Mouse (Mus musculus): ENCODE results near the gene B3gnt2. TPM values are rescaled to one million over a fixed set of nuclear protein-coding genes. Genes with fewer than 3 reads are reported as not detected.
"Not testable (repeated sequence)": the region's sequence is repeated elsewhere in the genome, so short reads cannot be mapped to it uniquely, and the experiment has no call there.

Gene B3gnt2
- total RNA-seq, 2 experiments from 2014 or later = 8.1 to 16.0 TPM

DNA sequence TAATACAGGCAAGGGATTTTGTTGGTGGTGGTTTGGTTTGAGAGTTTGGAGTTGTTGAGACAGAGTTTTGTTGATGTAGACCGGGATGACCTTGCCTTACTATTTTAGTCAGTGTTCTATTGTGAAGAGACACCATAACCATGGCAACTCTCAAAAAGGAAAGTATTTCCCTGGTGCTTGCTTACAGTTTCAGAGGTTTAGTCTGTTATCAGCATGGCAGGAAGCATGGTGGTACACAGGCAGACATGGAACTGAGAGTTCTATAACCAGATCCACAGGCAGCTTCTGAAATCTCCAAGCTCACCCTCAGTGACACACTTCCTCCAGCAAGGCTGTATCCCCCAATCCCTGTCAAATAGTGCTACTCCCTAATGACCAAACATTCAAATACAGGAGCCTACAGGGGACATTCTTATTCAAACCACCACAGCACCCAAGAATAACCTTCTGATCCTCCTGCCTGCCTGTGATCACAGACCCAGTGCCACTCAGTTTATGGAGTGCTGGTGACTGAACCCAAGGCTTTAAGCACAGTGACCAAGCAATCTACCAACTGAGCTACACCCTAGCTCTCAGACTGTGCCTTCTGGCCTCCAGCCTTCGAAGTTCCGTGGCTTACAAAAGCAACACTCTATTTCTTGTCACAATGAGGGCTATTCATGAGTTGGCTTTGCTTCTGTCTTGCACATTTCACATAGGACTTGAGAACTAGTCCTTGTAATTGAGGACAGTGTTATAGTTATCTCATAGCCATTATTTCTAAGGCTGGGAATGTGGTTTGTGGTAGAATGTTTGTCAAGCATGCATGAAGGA is 104.4 kb downstream of the B3gnt2 start:
- DNase-seq (ENCODE audit: extremely low spot score in 1 of 2, low spot score in 2 of 2) = no peak
- intact Hi-C loops (cut with DNase I) = no loop called here

DNA sequence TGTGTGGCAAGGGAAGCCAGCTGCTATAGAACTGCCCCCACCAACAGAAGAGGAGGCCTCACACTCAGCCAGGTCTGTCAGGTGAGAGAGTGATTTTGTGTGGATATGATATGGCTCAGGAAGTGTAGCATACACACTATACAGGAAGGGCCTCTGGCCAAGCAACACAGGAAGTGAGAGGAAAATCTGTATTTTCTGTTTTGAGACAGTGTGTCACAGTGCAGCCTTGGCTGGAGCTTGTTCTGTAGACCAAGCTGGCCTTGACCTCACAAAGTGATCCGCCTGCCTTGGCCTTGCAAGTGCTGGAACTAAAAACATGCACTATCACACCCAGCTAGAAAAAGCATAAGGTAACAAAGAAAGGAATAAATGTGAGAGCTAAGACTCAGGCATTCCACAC is 105.6 kb downstream of the B3gnt2 start:
- no peak for DNase-seq (ENCODE audit: extremely low spot score in 1 of 2, low spot score in 2 of 2)
- intact Hi-C loops (cut with DNase I) = no loop called here

DNA sequence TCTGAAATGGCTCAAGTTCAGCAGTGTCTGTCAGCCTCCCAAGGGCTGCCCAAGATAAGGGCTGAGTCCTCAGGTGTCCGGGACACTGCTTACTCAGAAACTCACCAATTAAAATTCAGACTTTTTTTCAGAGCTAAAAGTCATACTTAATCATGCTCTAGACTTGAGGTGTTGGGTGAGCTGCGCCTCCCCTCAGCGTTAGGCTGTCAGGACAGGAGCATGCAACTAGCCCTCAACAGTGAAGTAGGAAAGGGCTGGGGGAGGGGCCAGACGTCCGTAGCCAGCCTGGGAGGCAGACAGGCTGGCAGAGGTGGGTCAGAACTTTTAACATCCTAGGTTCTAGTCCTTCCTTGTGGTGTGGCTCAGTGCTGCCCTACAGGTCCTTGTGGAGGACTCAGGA is 108.2 kb downstream of the B3gnt2 start:
- intact Hi-C loops (cut with DNase I) = no loop called here
- DNase-seq (ENCODE audit: extremely low spot score in 1 of 2, low spot score in 2 of 2) = no peak

DNA sequence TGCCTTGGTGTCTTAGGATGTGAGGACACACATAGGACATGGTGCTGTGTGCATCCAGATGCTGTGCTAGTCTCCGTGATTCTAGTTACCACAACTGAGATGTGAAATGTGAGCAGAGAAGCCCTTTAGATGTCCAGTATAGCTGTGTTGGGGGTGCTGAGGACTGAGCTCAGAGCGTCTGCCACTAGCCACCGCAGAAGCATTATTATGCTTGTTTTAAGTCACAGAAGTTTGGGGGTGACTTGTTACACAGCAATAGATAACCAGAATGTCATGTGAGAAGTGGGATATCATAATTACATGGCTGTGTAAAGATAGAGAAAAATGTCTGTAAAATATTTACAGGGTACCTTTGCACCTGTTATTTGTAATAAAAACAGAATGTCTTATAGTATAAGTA is 109.2 kb downstream of the B3gnt2 start:
- intact Hi-C loops (cut with DNase I) = no loop called here

DNA sequence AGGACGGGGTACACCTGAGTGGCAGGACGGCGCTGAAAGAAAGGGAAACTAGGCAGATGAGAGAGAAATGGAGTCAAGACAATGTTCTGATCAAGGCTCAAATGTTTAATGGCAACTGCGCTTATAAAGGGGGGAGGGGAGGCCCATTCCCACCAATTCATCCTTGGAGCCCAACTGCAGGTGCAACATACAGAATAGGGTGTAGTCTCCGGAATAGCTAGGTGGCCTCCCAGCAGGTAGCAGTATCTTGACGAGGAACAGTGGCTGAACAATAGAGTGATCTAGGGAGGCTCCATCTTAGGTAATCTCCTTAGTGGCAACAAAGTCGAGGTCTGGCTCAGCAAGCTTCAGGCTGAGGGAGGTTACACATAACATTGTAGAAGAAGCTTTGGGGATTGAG is 113.4 kb downstream of the B3gnt2 start:
- no peak for DNase-seq (ENCODE audit: extremely low spot score in 1 of 2, low spot score in 2 of 2)
- intact Hi-C loops (cut with DNase I) = no loop called here

More for the DNA sequence above, 109.2 kb downstream of the B3gnt2 start:
- no peak for DNase-seq (ENCODE audit: extremely low spot score in 1 of 2, low spot score in 2 of 2)

DNA sequence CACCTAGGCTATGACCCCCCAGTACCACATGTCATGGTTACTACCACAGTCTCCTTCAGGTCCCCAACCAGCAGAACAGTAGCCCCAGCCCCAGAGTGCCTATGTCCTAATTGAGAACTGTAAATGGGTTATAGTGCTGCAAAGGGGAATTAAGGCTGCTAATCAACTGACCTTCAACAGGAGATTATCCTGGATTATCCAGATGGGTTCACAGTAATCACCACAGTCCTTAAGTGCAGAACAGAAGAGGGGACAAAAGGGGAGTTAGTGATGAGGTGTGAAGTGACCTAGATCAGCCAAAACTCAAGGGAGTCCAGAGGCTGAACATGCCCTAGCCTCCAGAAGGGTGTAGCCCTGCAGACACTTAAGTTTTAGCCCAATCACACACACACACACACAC is 115.4 kb downstream of the B3gnt2 start:
- no peak for DNase-seq (ENCODE audit: extremely low spot score in 1 of 2, low spot score in 2 of 2)
- intact Hi-C loops (cut with DNase I) = no loop called here

DNA sequence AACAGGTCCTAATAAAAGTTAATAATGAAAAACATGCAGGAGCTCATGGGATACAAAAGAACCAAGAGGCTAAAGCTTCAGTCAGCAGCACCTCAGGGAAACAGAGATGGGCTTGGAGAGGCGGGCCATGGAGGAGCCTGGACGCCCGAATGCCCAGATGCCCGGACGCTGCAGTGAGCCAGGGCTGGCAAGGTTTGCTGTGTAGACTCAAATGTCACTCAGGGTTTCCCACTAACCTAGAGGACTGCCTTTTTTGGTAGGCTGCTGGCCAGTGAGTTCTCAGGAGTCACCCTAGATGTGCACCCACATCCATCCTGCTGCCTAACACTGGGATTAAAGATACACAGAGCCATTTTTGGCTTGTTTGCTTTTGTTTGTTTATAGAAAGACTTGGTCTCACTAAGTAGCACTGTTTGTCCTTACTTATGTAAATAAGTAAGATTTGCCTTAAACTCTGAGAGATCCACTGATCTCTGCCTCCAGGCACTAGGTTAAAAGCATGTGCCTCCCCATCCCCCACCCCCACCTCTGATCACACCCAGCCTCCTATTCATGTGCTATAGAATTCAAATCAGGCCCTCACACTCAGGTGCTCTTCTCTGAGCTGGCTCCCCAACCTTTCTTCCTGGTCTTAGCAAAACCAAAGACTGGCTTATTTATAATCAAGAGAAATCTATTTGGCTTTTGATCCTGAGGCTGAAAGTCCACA is 117.0 kb downstream of the B3gnt2 start:
- no peak for DNase-seq (ENCODE audit: extremely low spot score in 1 of 2, low spot score in 2 of 2)
- intact Hi-C loops (cut with DNase I) = no loop called here

DNA sequence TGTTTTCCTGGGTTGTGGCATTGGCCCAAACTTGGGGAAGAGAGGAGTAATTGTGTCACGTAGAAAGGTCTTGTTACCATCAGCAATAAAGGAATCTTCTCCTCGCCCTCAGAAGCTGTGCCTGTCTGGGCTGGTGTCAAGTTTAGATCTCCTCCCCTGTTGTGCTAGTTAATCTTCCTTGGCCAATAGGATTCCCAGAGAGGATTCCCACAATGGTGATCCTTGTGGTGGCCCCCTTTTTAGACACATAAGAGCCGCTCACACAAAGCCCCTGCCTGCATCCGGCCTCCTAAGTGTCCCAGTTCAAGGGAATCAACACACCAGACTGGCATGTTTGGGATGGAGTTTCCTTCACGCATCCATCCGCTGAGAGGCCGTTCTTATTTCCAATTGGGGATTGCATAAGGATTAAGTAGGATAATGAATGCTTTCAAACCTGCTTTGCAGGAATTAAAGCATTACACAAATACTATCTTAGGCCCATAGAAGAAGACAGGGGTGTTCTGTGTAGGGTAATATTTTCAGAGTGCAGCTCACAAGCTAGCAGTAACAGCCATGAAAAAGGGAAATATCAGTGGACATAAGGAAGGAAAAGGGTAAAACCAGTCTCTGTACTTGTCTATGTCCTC is 118.6 kb downstream of the B3gnt2 start:
- intact Hi-C loops (cut with DNase I) = no loop called here
- no peak for DNase-seq (ENCODE audit: extremely low spot score in 1 of 2, low spot score in 2 of 2)

DNA sequence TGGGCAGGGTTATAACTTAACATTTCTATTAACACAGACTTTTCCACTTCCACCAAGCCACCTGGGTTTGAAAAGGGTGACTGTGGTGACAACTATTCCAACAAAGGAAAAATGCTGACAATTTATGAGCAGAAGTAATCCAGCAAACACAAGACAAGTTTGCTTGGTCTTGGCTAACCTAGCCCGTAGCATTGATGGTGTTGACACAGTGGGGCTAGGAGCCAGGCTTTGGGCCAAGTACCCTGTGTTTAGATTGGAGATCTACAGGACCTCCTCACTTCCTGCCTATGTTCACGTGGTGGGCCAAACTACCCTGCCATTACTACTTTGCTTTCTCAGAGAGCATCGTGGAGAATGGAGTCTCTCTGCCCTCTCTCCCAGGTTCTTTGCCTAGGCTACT is 119.3 kb downstream of the B3gnt2 start:
- intact Hi-C loops (cut with DNase I) = no loop called here

DNA sequence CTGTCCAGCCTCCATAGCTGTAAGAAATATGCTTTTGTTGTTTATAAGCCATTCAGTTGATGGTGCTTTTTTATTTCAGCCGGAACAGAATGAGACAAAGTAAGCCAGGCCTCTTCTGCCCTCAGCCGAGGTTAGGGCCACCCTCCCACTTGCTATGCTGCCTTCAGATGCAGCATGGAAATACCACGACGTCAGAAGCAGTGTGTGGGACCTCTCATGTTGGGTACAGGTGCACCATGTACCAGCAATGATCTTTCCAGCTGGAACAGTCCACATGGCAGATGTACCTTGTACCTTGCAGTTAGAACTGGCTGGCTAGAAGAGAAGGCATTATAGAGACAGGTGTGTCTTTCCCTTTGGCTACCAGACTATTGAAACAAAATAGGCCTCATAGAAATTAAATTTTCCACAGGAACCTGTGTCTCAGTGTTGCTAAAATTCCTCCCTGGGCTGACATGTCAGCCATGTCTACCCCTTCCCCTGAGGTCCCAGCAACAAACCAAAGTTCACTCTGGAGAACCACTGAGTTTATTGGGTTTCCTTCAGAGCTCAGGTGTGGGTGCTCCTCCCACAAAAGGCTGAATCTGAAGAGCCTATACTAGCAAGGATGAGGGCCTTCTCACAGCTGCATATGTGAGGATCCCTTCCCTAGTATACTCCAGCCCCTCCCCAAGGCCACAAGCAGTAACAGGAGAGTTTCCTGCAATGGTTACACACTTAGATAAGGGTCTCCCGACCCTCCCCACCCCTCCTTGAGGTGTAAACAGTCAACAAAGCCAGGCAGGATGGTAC is 121.1 kb downstream of the B3gnt2 start:
- intact Hi-C loops (cut with DNase I) = no loop called here
- no peak for DNase-seq (ENCODE audit: extremely low spot score in 1 of 2, low spot score in 2 of 2)

More for the DNA sequence above, 119.3 kb downstream of the B3gnt2 start:
- DNase-seq (ENCODE audit: extremely low spot score in 1 of 2, low spot score in 2 of 2) = peak in 1 of 2 experiments; percentile 29

DNA sequence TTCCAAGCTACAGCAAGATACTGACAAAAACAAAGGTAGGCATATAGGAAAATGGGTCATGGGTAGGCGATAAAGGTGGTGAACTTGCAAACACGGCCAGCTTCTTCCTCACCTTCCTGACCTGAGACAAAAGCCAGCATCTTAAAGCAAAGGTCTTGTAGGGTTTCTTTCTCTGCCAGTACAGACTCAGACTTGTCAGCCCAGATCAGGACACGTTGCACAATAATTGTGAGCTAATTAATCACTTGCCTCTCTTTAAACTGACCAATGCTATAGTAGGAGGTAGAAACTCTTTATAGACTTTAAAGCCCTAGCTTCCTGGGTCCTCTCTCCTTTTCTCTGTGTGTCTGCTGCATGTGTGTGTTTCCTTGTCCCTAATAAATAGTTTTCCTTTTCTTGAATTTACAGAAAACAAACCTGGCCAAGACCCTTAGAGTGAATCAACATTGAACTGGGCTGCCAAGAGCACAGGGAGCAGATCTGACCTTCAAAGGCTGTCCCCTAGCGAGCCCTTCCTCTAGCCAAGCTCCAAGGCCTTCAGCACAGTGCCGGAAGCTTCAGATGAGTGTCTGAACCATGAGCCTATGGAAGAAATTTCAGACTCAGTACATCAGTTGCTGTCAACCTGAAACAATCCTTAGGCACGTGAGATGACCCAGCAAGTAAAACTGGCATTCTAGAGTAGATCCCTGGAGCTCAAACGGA is 124.1 kb downstream of the B3gnt2 start:
- intact Hi-C loops (cut with DNase I) = no loop called here
- DNase-seq (ENCODE audit: extremely low spot score in 1 of 2, low spot score in 2 of 2) = no peak

DNA sequence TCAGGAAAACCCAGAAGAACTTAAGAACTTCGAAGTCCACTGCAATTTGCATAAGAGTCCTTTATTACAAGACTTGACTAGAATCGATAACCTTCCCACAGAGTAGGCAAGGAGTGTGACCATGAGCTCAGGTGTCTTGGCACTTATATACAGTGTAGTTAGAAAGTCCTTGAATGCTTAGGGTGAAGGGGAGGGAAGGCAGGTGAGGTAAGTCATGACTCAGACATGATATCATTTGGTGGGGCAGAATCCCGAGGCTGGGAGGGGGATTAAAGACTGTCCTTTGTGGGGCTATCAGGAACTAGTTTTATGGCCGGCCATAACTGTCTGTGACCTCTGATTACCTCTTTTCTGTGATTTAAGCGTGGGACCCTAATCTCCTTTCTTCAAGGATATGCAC is 125.6 kb downstream of the B3gnt2 start:
- intact Hi-C loops (cut with DNase I); DNase-seq (ENCODE audit: extremely low spot score in 1 of 2, low spot score in 2 of 2): not testable (repeated sequence)

DNA sequence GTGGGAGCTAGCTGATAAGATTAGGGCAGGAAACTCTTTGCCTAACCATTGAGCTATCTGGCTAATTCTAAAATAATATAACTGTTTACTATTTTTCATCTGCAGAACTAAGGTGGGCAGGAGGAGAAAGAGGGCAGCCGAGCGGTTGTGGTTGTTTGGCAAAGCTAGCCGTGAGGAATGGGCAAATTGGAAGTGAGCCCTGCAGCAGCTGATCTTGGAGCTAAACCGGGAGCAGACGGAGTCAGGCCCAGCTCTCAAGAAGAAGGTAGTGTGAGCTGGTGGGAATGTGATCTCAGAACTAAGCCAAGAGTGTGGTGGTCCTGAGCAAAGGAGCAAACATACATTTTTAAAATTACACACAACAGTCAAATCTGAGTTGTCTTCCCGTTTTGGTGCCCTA is 126.8 kb downstream of the B3gnt2 start:
- no peak for DNase-seq (ENCODE audit: extremely low spot score in 1 of 2, low spot score in 2 of 2)
- intact Hi-C loops (cut with DNase I) = no loop called here

DNA sequence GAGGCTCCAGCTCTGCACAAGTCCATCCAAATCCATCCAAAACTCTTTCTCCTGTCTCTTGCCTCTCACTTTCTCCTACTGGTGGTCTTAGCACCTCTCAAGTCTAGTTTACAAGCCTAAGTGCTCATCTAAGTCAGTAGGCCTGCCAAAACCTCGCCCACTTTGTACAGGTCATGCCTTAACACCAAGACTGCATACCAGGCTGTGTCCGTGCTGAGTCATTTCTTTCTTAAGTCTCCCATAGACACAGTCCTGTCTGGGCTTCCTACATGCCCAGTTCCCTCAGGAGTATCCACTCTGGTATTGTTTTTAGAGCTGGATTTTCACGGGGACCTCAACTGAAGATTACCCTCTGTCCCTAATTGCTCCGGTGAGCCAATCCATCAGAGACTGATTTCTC is 127.9 kb downstream of the B3gnt2 start:
- DNase-seq (ENCODE audit: extremely low spot score in 1 of 2, low spot score in 2 of 2) = no peak
- intact Hi-C loops (cut with DNase I) = no loop called here

DNA sequence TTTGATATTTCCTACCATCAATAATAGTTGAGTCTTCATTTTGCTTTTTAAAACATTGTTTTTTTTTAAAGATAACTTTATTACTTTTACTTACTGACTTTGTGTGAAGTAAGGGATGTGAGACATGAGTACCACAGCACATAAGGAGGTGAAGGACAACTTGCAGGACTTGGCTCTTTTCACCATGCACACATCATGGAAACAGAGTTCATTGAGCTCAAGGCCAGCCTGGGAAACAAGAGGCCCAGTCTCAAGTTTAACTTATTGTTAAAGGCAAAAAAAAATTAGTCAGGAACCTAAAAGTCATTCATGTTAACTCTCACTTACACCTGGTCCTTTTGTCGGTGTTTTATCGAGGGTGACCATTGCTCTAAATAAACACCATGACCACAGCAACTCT is 137.7 kb downstream of the B3gnt2 start:
- intact Hi-C loops (cut with DNase I) = no loop called here
- DNase-seq (ENCODE audit: extremely low spot score in 1 of 2, low spot score in 2 of 2) = no peak

DNA sequence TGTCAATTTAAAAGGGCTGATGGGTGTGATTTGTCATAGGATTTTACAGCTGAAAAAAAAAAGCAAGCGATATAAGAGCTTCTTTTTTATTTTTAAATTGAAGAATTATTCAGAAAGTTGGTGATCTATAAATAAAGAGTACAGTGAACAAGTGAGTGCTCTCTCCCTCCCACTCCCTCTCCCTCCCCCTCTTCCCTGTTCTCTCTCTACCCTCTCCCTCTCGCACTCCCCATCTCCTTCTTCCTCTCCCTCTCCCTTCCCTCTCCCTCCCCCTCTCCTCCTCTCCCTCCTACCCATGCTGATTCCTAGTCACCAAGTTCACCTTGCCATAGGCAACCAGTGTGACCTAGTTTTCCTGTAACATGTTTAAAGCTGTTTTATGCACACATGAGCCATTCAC is 140.7 kb downstream of the B3gnt2 start:
- no peak for DNase-seq (ENCODE audit: extremely low spot score in 1 of 2, low spot score in 2 of 2)
- intact Hi-C loops (cut with DNase I) = no loop called here

DNA sequence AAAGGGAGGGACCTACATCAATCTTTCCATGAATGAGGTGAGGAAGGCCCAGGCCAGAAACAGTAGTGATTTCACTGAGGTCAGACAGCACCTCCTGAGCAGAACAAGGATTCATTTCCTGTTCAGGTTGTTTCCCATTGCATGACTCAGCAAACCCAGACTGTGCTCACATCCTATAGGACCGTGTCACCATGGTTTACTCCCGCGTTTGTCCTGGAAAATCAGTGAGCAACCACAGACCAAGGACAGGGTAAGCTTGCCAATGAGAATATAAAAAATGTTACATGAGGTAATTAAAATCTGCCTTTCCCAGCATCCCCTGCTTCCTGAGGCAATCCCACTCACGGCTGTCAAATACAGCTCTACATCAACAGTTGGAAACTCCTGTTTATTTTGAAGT is 141.2 kb downstream of the B3gnt2 start:
- no peak for DNase-seq (ENCODE audit: extremely low spot score in 1 of 2, low spot score in 2 of 2)
- intact Hi-C loops (cut with DNase I) = no loop called here

DNA sequence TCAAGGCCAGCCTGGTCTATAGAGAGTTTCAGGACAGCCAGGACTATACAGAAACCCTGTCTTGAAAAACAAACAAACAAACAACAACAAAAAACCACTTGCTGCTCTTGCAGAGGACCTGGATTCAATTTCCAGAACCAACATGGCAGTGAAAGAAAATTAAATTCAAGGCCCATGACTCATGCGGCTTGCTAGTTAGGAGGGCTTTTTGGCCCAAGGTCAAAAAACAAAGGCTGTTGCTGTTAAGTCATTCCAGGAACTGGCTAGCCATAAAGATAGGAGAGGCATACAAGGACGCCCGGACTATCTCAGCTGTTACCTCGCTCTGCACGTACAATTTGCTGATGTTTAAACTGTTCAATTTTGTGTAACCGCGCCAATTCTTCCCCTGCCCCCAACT is 142.7 kb downstream of the B3gnt2 start:
- intact Hi-C loops (cut with DNase I) = no loop called here

DNA sequence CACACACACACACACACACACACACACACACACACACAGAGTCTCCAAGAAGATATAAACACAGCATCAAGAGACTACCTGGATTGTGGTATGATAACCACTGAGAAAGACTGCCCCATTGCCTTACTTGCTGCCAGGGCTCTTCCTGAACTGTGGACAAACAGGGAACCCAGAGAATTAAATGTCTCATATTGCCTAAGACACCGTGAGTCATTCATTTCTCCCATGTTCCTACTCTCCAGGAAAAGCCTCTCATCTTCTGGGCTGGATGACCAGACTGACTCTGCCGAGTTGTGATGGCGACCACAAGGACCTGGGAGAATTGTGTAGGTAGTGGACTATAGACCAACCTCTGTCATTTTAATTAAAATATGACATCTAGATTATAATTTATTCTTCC is 149.4 kb downstream of the B3gnt2 start:
- intact Hi-C loops (cut with DNase I) = no loop called here
- DNase-seq (ENCODE audit: extremely low spot score in 1 of 2, low spot score in 2 of 2) = no peak

More for the DNA sequence above, 142.7 kb downstream of the B3gnt2 start:
- no peak for DNase-seq (ENCODE audit: extremely low spot score in 1 of 2, low spot score in 2 of 2)

Measured in left cerebral cortex, postnatal 10 days (tissue).